Mouse (Mus musculus) left cerebral cortex, postnatal 36 days (tissue): Measurements from ENCODE around the gene Dennd1b. TPM values are rescaled to one million over a fixed set of nuclear protein-coding genes. Genes with fewer than 3 reads are reported as not detected.

Experiments used
- DNase-seq, 2 experiments: peaks; one replicate each; pipeline ENCODE4 v3.0.0; 2021 to 2022; ENCODE audit warnings: low spot score in 2 of 2, mixed read lengths in 1 of 2
- intact Hi-C: fragments of 180-260 bp; cut with DNase I; formaldehyde crosslinking; loops from one replicate; pipeline ENCODE4 v1.15.1; 2025
- total RNA-seq, 2 experiments: library from RNA; stranded (reverse); gene quantifications; 2 replicates each; pipeline ENCODE4 v1.2.3; 2021

Gene Dennd1b
- total RNA-seq = 10 to 100 TPM; 31.6 to 39.9 TPM

- intact Hi-C loops = loop anchor here (5.0 to 10.0 kb wide), 3 partner anchors 111 to 191 kb away; no protein-coding TSS in a partner anchor
- peak; percentile 62 to 73 for DNase-seq
Measured at GRCm38 (mm10) chr1:138963161-138963867, at the start of gene Dennd1b. Dennd1b (plus strand) TSS chr1:138963435.

GRCm38 (mm10) chr1:138915596-138915995 is 47.6 kb upstream of the Dennd1b start:
- intact Hi-C loops = no loop called here
- no peak for DNase-seq

- DNase-seq = no peak
- intact Hi-C loops = no loop called here
Measured at GRCm38 (mm10) chr1:138919601-138920000, 43.6 kb upstream of the Dennd1b start.

GRCm38 (mm10) chr1:138920082-138920481 is 43.2 kb upstream of the Dennd1b start:
- no peak for DNase-seq
- intact Hi-C loops = no loop called here

GRCm38 (mm10) chr1:138920799-138921198 is 42.4 kb upstream of the Dennd1b start:
- intact Hi-C loops = no loop called here
- no peak for DNase-seq

GRCm38 (mm10) chr1:138922886-138923285 is 40.3 kb upstream of the Dennd1b start:
- intact Hi-C loops = no loop called here
- DNase-seq = no peak

- intact Hi-C loops = no loop called here
Measured at GRCm38 (mm10) chr1:138924282-138924681, 39.0 kb upstream of the Dennd1b start.

GRCm38 (mm10) chr1:138928671-138929483 is 34.4 kb upstream of the Dennd1b start:
- intact Hi-C loops = no loop called here
- peak; percentile 4 to 21 for DNase-seq

More at GRCm38 (mm10) chr1:138924282-138924681, 39.0 kb upstream of the Dennd1b start:
- DNase-seq = no peak

GRCm38 (mm10) chr1:138929985-138930384 is 33.2 kb upstream of the Dennd1b start:
- intact Hi-C loops = no loop called here
- no peak for DNase-seq

GRCm38 (mm10) chr1:138930856-138931255 is 32.4 kb upstream of the Dennd1b start:
- intact Hi-C loops = no loop called here
- no peak for DNase-seq

- intact Hi-C loops = no loop called here
- no peak for DNase-seq
Measured at GRCm38 (mm10) chr1:138936169-138936568, 27.1 kb upstream of the Dennd1b start.

GRCm38 (mm10) chr1:138937686-138938370 is 25.4 kb upstream of the Dennd1b start:
- no peak for DNase-seq
- intact Hi-C loops = no loop called here

- DNase-seq = no peak
- intact Hi-C loops = no loop called here
Measured at GRCm38 (mm10) chr1:138939579-138940139, 23.6 kb upstream of the Dennd1b start.

GRCm38 (mm10) chr1:138940407-138940806 is 22.8 kb upstream of the Dennd1b start:
- no peak for DNase-seq
- intact Hi-C loops = no loop called here

GRCm38 (mm10) chr1:138952173-138952572 is 11.1 kb upstream of the Dennd1b start:
- DNase-seq = no peak
- intact Hi-C loops = no loop called here

GRCm38 (mm10) chr1:138954978-138955377 is 8.3 kb upstream of the Dennd1b start:
- no peak for DNase-seq
- intact Hi-C loops = no loop called here

GRCm38 (mm10) chr1:138955455-138955854 is 7.8 kb upstream of the Dennd1b start:
- intact Hi-C loops = no loop called here
- DNase-seq = no peak

- intact Hi-C loops = no loop called here
- DNase-seq = no peak
Measured at GRCm38 (mm10) chr1:138956511-138956910, 6.7 kb upstream of the Dennd1b start.

GRCm38 (mm10) chr1:138957111-138957510 is 6.1 kb upstream of the Dennd1b start:
- intact Hi-C loops = no loop called here
- DNase-seq = no peak

GRCm38 (mm10) chr1:138958863-138959262 is 4.4 kb upstream of the Dennd1b start:
- intact Hi-C loops = no loop called here

More at GRCm38 (mm10) chr1:138958863-138959262, 4.4 kb upstream of the Dennd1b start:
- no peak for DNase-seq
